Mouse (Mus musculus) inflammation-experienced regulatory T-cells, adult 6 months (primary cell): ENCODE measurements around the gene Sh3glb1. TPM values are rescaled to one million over a fixed set of nuclear protein-coding genes. Genes with fewer than 3 reads are reported as not detected.
"Not testable (repeated sequence)": the region's sequence is repeated elsewhere in the genome, so short reads cannot be mapped to it uniquely, and the experiment has no call there.

ENCODE experiments used
- ATAC-seq: one replicate; pipeline ENCODE4 v1.8.0; 2017
- polyA plus RNA-seq, 3 experiments: library from polyadenylated mRNA; unstranded; fragments of 100-300 nt; shearing (Covaris generic); gene quantifications; one replicate each; pipeline ENCODE4 v1.2.1; 2017

Sh3glb1 gene
- 10 to 100 TPM; 52.5 to 76.1 (median 62.4) TPM for polyA plus RNA-seq

- peak; percentile 77 for ATAC-seq
Measured at GRCm38 (mm10) chr3:144719901-144720747, at the start of gene Sh3glb1. Gene Sh3glb1, minus strand, starts transcription at chr3:144720335.

GRCm38 (mm10) chr3:144765161-144765560 is 45.0 kb upstream of the Sh3glb1 start:
- ATAC-seq, result no peak

- no peak for ATAC-seq
Measured at GRCm38 (mm10) chr3:144761454-144761853, 41.3 kb upstream of the Sh3glb1 start.

- ATAC-seq, result no peak
Measured at GRCm38 (mm10) chr3:144760592-144761309, 40.6 kb upstream of the Sh3glb1 start, which contains the start of gene Clca3a1. Gene Clca3a1, minus strand, starts transcription at chr3:144760977.

GRCm38 (mm10) chr3:144759719-144760118 is 39.6 kb upstream of the Sh3glb1 start:
- ATAC-seq, result no peak

GRCm38 (mm10) chr3:144756103-144756502 is 36.0 kb upstream of the Sh3glb1 start:
- ATAC-seq, result not testable (repeated sequence)

- no peak for ATAC-seq
Measured at GRCm38 (mm10) chr3:144753120-144753519, 33.0 kb upstream of the Sh3glb1 start.

- ATAC-seq, result not testable (repeated sequence)
Measured at GRCm38 (mm10) chr3:144749062-144749963, 29.2 kb upstream of the Sh3glb1 start.

- ATAC-seq, result not testable (repeated sequence)
Measured at GRCm38 (mm10) chr3:144747706-144748105, 27.6 kb upstream of the Sh3glb1 start.

GRCm38 (mm10) chr3:144738396-144738795 is 18.3 kb upstream of the Sh3glb1 start:
- ATAC-seq, result not testable (repeated sequence)

- no peak for ATAC-seq
Measured at GRCm38 (mm10) chr3:144736831-144737230, 16.7 kb upstream of the Sh3glb1 start.

GRCm38 (mm10) chr3:144723455-144723854 is 3.3 kb upstream of the Sh3glb1 start:
- ATAC-seq, result no peak

- ATAC-seq, result not testable (repeated sequence)
Measured at GRCm38 (mm10) chr3:144722566-144722965, 2.4 kb upstream of the Sh3glb1 start.

- no peak for ATAC-seq
Measured at GRCm38 (mm10) chr3:144721860-144722256, 1.7 kb upstream of the Sh3glb1 start.

- no peak for ATAC-seq
Measured at GRCm38 (mm10) chr3:144721077-144721859, 1.1 kb upstream of the Sh3glb1 start.

GRCm38 (mm10) chr3:144719088-144719900 is 841 bp downstream of the Sh3glb1 start:
- peak; percentile 30 for ATAC-seq

- ATAC-seq, result no peak
Measured at GRCm38 (mm10) chr3:144718706-144719087, 1.4 kb downstream of the Sh3glb1 start.

GRCm38 (mm10) chr3:144717835-144718234 is 2.3 kb downstream of the Sh3glb1 start:
- ATAC-seq, result no peak

GRCm38 (mm10) chr3:144717121-144717520 is 3.0 kb downstream of the Sh3glb1 start:
- no peak for ATAC-seq

GRCm38 (mm10) chr3:144715901-144716300 is 4.2 kb downstream of the Sh3glb1 start:
- ATAC-seq, result no peak

GRCm38 (mm10) chr3:144715033-144715432 is 5.1 kb downstream of the Sh3glb1 start:
- no peak for ATAC-seq
